Mouse (Mus musculus) neural tube, embryonic 15.5 days (tissue): ENCODE results near the gene Atp2b1. TPM values are rescaled to one million over a fixed set of nuclear protein-coding genes. Genes with fewer than 3 reads are reported as not detected.

Experiments used
- ATAC-seq: fragments of 200-750 bp; cut with Nextera tagmentation; 2 replicates; pipeline ENCODE4 v1.8.0; 2017; ENCODE audit warnings: mild to moderate bottlenecking, moderate TSS enrichment, moderate library complexity; ENCODE audit not compliant: low FRiP score
- H3K27ac ChIP-seq: fragments of 300-500 bp; sonication (generic); replicated peaks from 2 replicates; pipeline ENCODE4 v1.5.1; 2015; ENCODE audit warnings: mild to moderate bottlenecking, inconsistent platforms
- H3K27me3 ChIP-seq: fragments of 300-500 bp; sonication (generic); replicated peaks from 2 replicates; pipeline ENCODE4 v1.6.1; 2015; ENCODE audit warnings: inconsistent platforms
- H3K36me3 ChIP-seq: fragments of 300-500 bp; sonication (generic); 2 replicates; pipeline ENCODE4 v1.6.1; 2015; ENCODE audit warnings: inconsistent platforms
- H3K4me1 ChIP-seq: fragments of 300-500 bp; sonication (generic); 2 replicates; pipeline ENCODE4 v1.6.1; 2015; ENCODE audit warnings: inconsistent platforms
- H3K4me2 ChIP-seq: fragments of 300-500 bp; sonication (generic); 2 replicates; pipeline ENCODE4 v1.6.1; 2015; ENCODE audit warnings: inconsistent platforms, mild to moderate bottlenecking, moderate library complexity
- H3K4me3 ChIP-seq: fragments of 300-500 bp; sonication (generic); replicated peaks from 2 replicates; pipeline ENCODE4 v1.5.1; 2015; ENCODE audit warnings: mild to moderate bottlenecking, inconsistent platforms
- H3K9ac ChIP-seq: fragments of 300-500 bp; sonication (generic); replicated peaks from 2 replicates; pipeline ENCODE4 v1.6.1; 2015; ENCODE audit warnings: mild to moderate bottlenecking, inconsistent platforms
- H3K9me3 ChIP-seq: fragments of 300-500 bp; sonication (generic); replicated peaks from 2 replicates; pipeline ENCODE4 v1.6.1; 2016; ENCODE audit warnings: inconsistent platforms
- WGBS: fragments of 180-500 bp; shearing (Covaris S2); methylation state at CpG from one replicate; pipeline ENCODE4 v1.1.7; 2015; ENCODE audit warnings: mixed read lengths; 5-methylcytosine and 5-hydroxymethylcytosine counted together
- polyA plus RNA-seq: library from polyadenylated mRNA; unstranded; fragments of >200 nt; fragmentation: Nextera tagmentation; extraction: Ambion mirVana; gene quantifications from 2 replicates; pipeline ENCODE4 v1.2.1, GENCODE M21; 2015

Gene Atp2b1
- polyA plus RNA-seq, 1 experiment from 2014 or later = 398 TPM

DNA sequence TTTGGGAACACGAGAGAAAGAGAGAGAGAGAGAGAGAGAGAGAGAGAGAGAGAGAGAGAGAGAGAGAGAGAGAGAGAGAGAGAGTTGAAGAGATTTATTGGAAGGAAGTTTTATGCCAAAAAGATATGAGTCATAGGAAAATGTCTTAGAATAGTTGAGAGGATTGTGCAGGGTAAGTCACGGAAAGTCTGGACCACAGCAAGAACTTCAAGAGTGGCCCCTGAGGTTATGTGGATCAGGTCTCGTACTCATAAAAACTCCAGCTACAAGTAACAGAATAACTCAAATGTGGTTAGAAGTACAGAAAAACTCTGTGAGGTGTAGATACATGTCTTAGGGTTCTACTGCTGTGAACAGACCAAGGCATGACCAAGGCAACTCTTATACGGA, 133.3 kb downstream of the Atp2b1 start:
- no peak for ATAC-seq
- no peak overlapping the region for H3K4me3 ChIP-seq
- H3K9me3 ChIP-seq = no peaks in the 10 kb centered on the region
- no peak overlapping the region for H3K9ac ChIP-seq
- H3K4me2 ChIP-seq = no peak overlapping the region
- H3K27ac ChIP-seq = no peak overlapping the region
- no peaks in the 10 kb centered on the region for H3K4me1 ChIP-seq
- H3K27me3 ChIP-seq = no peaks in the 10 kb centered on the region
- WGBS = 85% methylated on average over 4 of the region's 4 CpGs
- no peaks in the 10 kb centered on the region for H3K36me3 ChIP-seq

- 90% methylated on average over 7 of the region's 7 CpGs for WGBS
- H3K36me3 ChIP-seq = no peaks in the 10 kb centered on the region
- no peaks in the 10 kb centered on the region for H3K4me1 ChIP-seq
- H3K9me3 ChIP-seq = no peaks in the 10 kb centered on the region
- ATAC-seq = no peak
- no peak overlapping the region for H3K4me3 ChIP-seq
- no peak overlapping the region for H3K9ac ChIP-seq
- no peak overlapping the region for H3K27ac ChIP-seq
- no peak overlapping the region for H3K4me2 ChIP-seq
- H3K27me3 ChIP-seq = no peaks in the 10 kb centered on the region
Observed at GRCm38 (mm10) chr10:99050093-99050492, 135.9 kb downstream of the Atp2b1 start.

DNA sequence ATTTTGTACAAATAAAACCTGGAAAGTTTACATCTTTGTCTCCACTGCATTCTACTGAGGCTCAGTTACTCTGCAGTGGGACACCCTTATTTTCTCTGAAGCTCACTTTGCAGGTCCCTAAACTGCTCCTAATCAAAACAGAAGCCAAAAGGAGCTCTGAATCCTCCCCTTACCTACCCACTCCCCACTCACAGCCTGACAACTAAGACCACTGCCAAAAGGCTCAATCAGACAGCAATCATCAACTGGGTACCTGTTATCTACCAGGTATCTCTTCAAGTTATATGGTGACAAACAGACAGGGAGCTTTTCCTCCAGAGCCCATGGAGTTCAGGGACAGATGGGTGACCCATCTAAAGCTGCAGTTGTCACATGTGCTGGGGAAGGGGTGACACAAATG, 138.9 kb downstream of the Atp2b1 start:
- Histone ChIP-seq H3K4me3 (no peak overlapping the region), H3K36me3 (no peaks in the 10 kb centered on the region), H3K4me1 (no peaks in the 10 kb centered on the region), H3K4me2 (no peak overlapping the region), H3K9me3 (no peaks in the 10 kb centered on the region), H3K27me3 (no peaks in the 10 kb centered on the region), H3K9ac (no peak overlapping the region), H3K27ac (no peak overlapping the region)
- ATAC-seq = no peak

- Histone ChIP-seq H3K36me3 (no peaks in the 10 kb centered on the region), H3K27ac (no peak overlapping the region), H3K9me3 (no peaks in the 10 kb centered on the region), H3K9ac (no peak overlapping the region), H3K27me3 (no peaks in the 10 kb centered on the region), H3K4me2 (no peak overlapping the region), H3K4me3 (no peak overlapping the region), H3K4me1 (no peaks in the 10 kb centered on the region)
- no peak for ATAC-seq
- 91% methylated on average over 7 of the region's 7 CpGs for WGBS
Observed at GRCm38 (mm10) chr10:99060588-99060987, 146.4 kb downstream of the Atp2b1 start.

GRCm38 (mm10) chr10:99061418-99061817, 147.2 kb downstream of the Atp2b1 start:
- WGBS = 93% methylated on average over 10 of the region's 10 CpGs
- Histone ChIP-seq H3K4me3 (no peak overlapping the region), H3K27ac (no peak overlapping the region), H3K9ac (no peak overlapping the region), H3K36me3 (no peaks in the 10 kb centered on the region), H3K4me1 (no peaks in the 10 kb centered on the region), H3K27me3 (no peaks in the 10 kb centered on the region), H3K9me3 (no peaks in the 10 kb centered on the region), H3K4me2 (no peak overlapping the region)
- no peak for ATAC-seq

DNA sequence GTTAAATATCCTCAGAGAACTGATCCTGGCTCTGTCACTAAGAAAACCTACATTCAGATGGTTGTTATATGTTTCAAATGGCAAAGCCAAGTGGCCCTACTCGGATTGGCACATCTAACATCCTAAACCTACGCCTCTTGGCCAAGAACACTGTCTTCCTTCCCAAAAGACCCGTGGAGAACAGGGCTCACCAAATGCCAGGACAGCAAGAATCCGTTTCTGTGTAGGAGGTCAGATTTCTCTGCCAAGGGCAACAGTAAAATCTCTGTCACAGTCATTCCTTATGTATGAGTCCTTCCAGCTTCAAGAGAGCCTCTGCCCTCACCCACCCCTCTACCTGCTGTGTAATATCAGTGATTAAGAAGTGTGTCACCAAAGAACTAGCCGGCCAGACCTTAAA, 148.3 kb downstream of the Atp2b1 start:
- Histone ChIP-seq H3K9me3 (no peaks in the 10 kb centered on the region), H3K4me1 (no peaks in the 10 kb centered on the region), H3K4me2 (no peak overlapping the region), H3K4me3 (no peak overlapping the region), H3K9ac (no peak overlapping the region), H3K27ac (no peak overlapping the region), H3K27me3 (no peaks in the 10 kb centered on the region), H3K36me3 (no peaks in the 10 kb centered on the region)
- ATAC-seq = no peak
- 85% methylated on average over 5 of the region's 5 CpGs for WGBS

Other genes with a start within 250 kb of the Atp2b1 start
- 9.3 and 14.1 TPM in 2 replicates for gene Poc1b, start 192.6 kb downstream of the Atp2b1 start, polyA plus RNA-seq
- gene Galnt4, start 193.8 kb downstream of the Atp2b1 start, polyA plus RNA-seq = 2.7 and 4.2 TPM in 2 replicates
- not detected in 2 replicates for gene Phxr2, start 211.9 kb downstream of the Atp2b1 start, polyA plus RNA-seq